Mouse (Mus musculus): ENCODE data around the gene Acbd6. TPM values are rescaled to one million over a fixed set of nuclear protein-coding genes. Genes with fewer than 3 reads are reported as not detected.
A peak's percentile ranks its signal among the peaks of the same experiment; 100 is the strongest.

The Acbd6 gene
- polyA plus RNA-seq, 1 experiment from 2014 or later = 34.3 TPM

DNA sequence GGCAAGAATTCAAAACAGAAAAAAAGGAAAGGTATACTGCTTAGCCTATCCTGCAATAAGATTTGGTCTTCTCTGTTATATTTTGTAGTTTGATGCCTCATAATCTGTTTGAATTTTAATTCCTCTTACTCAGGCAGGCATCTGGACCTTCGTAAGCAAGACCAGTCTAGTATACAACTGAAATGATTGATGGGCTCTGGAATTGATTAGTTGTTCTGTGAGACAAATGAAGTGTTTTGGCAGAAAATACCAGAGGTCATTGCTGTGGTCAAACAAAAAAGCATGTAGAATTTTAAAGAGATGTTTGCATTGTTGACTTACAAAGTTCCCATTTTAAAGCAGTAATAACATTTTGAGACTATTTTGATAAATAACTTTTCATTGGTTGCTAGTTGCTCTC, 46.8 kb downstream of the Acbd6 start:
- DNase-seq (no peak), ATAC-seq (no peak)
- no peak for TF ChIP-seq CTCF (IDR thresholded peaks at IDR 0.05; ENCODE audit: low read depth)
- TF ChIP-seq EP300 (IDR thresholded peaks at IDR 0.05; ENCODE audit: low read depth) = no peak
- no peak overlapping the region for H3K9ac ChIP-seq (replicated peaks)
- no peaks in the 10 kb centered on the region for H3K4me1 ChIP-seq (ENCODE audit: insufficient read depth)
- H3K9me3 ChIP-seq (ENCODE audit: low read length) = no peaks in the 10 kb centered on the region
- H3K4me2 ChIP-seq (ENCODE audit: low read depth, low read length) = no peak overlapping the region
- H3K36me3 ChIP-seq (replicated peaks; ENCODE audit: insufficient read depth, low read length) = no peaks in the 10 kb centered on the region
- no peak overlapping the region for H3K4me3 ChIP-seq (ENCODE audit: low read depth, low read length)
- H3K27me3 ChIP-seq (ENCODE audit: insufficient read depth, low read length) = no peaks in the 10 kb centered on the region
- H3K27ac ChIP-seq (ENCODE audit: low read depth) = no peak overlapping the region
- 58% methylated on average over 1 of the region's 1 CpGs for WGBS (ENCODE audit: insufficient replicate concordance)

DNA sequence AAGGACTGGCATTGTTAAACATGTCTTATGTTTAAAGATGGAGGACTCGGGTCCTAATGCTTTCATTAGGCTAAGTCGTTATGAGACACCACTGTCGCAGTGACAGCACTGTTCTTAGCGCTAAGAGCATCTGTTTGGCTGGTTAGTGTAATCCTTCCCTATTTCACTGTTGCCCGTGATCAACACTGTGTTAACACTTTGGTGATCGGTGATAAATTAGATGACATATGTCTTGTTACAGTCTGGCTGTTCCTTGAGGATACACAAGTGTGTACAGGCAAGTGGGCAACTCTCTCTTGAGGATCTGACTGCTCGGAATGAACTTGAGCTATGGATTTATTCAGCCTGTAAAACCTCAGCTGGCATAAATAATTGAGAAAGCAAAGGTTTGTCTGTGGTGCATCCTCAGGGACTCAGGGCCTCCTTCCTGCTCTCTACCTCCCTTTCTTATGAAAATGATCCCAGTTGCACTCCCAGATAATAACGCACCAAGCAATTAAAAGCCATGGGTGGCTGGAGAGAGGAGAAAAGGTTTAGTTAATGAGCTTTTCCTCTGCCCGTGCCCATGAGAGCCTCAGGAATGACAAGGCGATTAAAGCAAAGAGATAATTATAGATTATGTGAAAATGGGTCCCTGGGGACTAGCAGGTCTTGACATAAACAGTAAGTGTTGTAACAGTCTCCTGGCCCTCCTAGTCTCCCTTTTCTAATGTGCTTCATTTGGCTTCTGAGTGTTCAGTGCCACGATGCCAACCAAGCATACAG, 47.7 kb downstream of the Acbd6 start:
- no peak for TF ChIP-seq EP300 (IDR thresholded peaks at IDR 0.05; ENCODE audit: low read depth)
- no peak for TF ChIP-seq CTCF (IDR thresholded peaks at IDR 0.05; ENCODE audit: low read depth)
- Histone ChIP-seq H3K36me3 (replicated peaks; ENCODE audit: insufficient read depth, low read length) (no peaks in the 10 kb centered on the region), H3K4me2 (ENCODE audit: low read depth, low read length) (no peak overlapping the region), H3K4me1 (ENCODE audit: insufficient read depth) (no peaks in the 10 kb centered on the region), H3K9ac (replicated peaks) (no peak overlapping the region), H3K27me3 (ENCODE audit: insufficient read depth, low read length) (no peaks in the 10 kb centered on the region), H3K9me3 (ENCODE audit: low read length) (no peaks in the 10 kb centered on the region), H3K27ac (ENCODE audit: low read depth) (no peak overlapping the region), H3K4me3 (ENCODE audit: low read depth, low read length) (no peak overlapping the region)
- no peak for ATAC-seq
- 73% methylated on average over 11 of the region's 11 CpGs for WGBS (ENCODE audit: insufficient replicate concordance)
- no peak for DNase-seq

DNA sequence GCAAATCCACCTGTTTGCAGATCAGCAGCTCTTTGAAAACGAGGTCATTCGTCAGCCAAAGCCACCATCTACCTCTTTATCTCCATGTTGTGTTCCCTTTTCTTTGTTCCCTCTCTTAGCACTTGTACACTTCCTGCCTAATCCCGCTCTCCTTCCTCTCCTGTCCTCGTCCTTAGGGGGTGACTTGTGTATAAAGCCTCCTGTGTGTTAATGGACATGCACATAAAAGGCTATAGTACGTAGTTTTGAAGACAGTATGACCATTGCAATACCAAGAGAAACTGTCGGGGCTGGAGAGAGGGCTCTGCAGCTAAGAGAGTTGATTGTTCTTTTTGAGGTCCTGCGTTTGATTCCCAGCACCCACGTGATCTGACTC, 48.2 kb downstream of the Acbd6 start:
- no peak for TF ChIP-seq EP300 (IDR thresholded peaks at IDR 0.05; ENCODE audit: low read depth)
- TF ChIP-seq CTCF (IDR thresholded peaks at IDR 0.05; ENCODE audit: low read depth) = no peak
- H3K27me3 ChIP-seq (ENCODE audit: insufficient read depth, low read length) = no peaks in the 10 kb centered on the region
- H3K4me2 ChIP-seq (ENCODE audit: low read depth, low read length) = no peak overlapping the region
- ATAC-seq (no peak), DNase-seq (no peak)
- H3K9me3 ChIP-seq (ENCODE audit: low read length) = no peaks in the 10 kb centered on the region
- no peaks in the 10 kb centered on the region for H3K36me3 ChIP-seq (replicated peaks; ENCODE audit: insufficient read depth, low read length)
- no peak overlapping the region for H3K4me3 ChIP-seq (ENCODE audit: low read depth, low read length)
- 81% methylated on average over 8 of the region's 8 CpGs for WGBS (ENCODE audit: insufficient replicate concordance)
- H3K27ac ChIP-seq (ENCODE audit: low read depth) = no peak overlapping the region
- H3K9ac ChIP-seq (replicated peaks) = no peak overlapping the region
- no peaks in the 10 kb centered on the region for H3K4me1 ChIP-seq (ENCODE audit: insufficient read depth)

DNA sequence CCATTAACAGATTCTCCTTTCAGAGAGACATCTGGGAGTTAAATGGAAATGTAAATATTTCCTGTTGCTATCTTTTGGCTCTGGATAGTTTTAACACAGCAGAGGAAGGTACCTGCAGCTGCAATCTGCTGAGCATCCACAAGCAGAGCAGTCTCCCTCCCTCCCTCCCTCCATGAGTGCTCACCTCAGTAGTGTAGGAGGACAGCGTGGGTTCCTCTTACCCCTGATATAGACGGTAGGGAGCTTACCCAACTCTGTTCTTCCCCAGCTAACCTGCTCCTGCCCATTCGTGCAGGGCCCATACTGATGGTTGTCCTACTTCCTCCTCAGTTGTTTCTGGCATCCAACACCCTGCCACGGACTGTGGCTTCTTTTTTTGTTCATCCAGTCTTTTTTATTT, 50.6 kb downstream of the Acbd6 start:
- Histone ChIP-seq H3K4me2 (ENCODE audit: low read depth, low read length) (no peak overlapping the region), H3K9ac (replicated peaks) (no peak overlapping the region), H3K4me1 (ENCODE audit: insufficient read depth) (no peaks in the 10 kb centered on the region), H3K4me3 (ENCODE audit: low read depth, low read length) (no peak overlapping the region), H3K27me3 (ENCODE audit: insufficient read depth, low read length) (no peaks in the 10 kb centered on the region), H3K9me3 (ENCODE audit: low read length) (no peaks in the 10 kb centered on the region), H3K27ac (ENCODE audit: low read depth) (no peak overlapping the region), H3K36me3 (replicated peaks; ENCODE audit: insufficient read depth, low read length) (no peaks in the 10 kb centered on the region)
- no peak for DNase-seq
- TF ChIP-seq CTCF (IDR thresholded peaks at IDR 0.05; ENCODE audit: low read depth) = no peak
- no peak for TF ChIP-seq EP300 (IDR thresholded peaks at IDR 0.05; ENCODE audit: low read depth)
- no peak for ATAC-seq
- WGBS (ENCODE audit: insufficient replicate concordance) = 38% methylated on average over 4 of the region's 4 CpGs

- no peaks in the 10 kb centered on the region for H3K4me1 ChIP-seq (ENCODE audit: insufficient read depth)
- 44% methylated on average over 2 of the region's 2 CpGs for WGBS (ENCODE audit: insufficient replicate concordance)
- H3K27me3 ChIP-seq (ENCODE audit: insufficient read depth, low read length) = no peaks in the 10 kb centered on the region
- no peak for ATAC-seq
- H3K4me2 ChIP-seq (ENCODE audit: low read depth, low read length) = no peak overlapping the region
- H3K9ac ChIP-seq (replicated peaks) = no peak overlapping the region
- no peak overlapping the region for H3K27ac ChIP-seq (ENCODE audit: low read depth)
- H3K9me3 ChIP-seq (ENCODE audit: low read length) = no peaks in the 10 kb centered on the region
- H3K36me3 ChIP-seq (replicated peaks; ENCODE audit: insufficient read depth, low read length) = no peaks in the 10 kb centered on the region
- no peak overlapping the region for H3K4me3 ChIP-seq (ENCODE audit: low read depth, low read length)
- TF ChIP-seq EP300 (IDR thresholded peaks at IDR 0.05; ENCODE audit: low read depth) (no peak), CTCF (IDR thresholded peaks at IDR 0.05; ENCODE audit: low read depth) (peak; percentile 38; the same call in 1 of the 2 replicates)
- DNase-seq = no peak
Measured at GRCm38 (mm10) chr1:155614426-155614825, 56.5 kb downstream of the Acbd6 start.

DNA sequence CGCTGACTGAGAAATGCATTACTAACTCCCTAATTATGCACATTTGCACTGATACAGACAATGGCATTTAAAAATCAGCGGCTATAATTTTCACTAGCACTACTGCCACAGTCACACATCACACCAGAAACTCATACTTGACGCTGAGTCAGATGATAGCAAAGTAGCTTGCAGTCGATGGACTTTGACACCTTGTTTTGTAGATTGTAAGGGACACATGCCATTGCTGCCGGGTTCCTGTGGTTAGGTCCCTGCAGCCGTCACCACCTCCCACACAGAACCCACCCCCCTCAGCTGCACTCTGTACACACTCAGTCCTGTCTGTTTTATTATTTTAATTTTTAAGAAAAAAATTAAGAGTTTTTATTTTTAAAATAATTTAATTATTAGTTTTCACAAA, 63.2 kb downstream of the Acbd6 start:
- Histone ChIP-seq H3K9me3 (ENCODE audit: low read length) (no peaks in the 10 kb centered on the region), H3K27ac (ENCODE audit: low read depth) (no peak overlapping the region), H3K4me1 (ENCODE audit: insufficient read depth) (no peaks in the 10 kb centered on the region), H3K27me3 (ENCODE audit: insufficient read depth, low read length) (no peaks in the 10 kb centered on the region), H3K4me3 (ENCODE audit: low read depth, low read length) (no peak overlapping the region), H3K4me2 (ENCODE audit: low read depth, low read length) (no peak overlapping the region), H3K36me3 (replicated peaks; ENCODE audit: insufficient read depth, low read length) (no peaks in the 10 kb centered on the region), H3K9ac (replicated peaks) (no peak overlapping the region)
- ATAC-seq (no peak), DNase-seq (no peak)
- TF ChIP-seq CTCF (IDR thresholded peaks at IDR 0.05; ENCODE audit: low read depth) (no peak), EP300 (IDR thresholded peaks at IDR 0.05; ENCODE audit: low read depth) (no peak)
- 64% methylated on average over 6 of the region's 6 CpGs for WGBS (ENCODE audit: insufficient replicate concordance)

Measured in liver, postnatal 0 days (tissue).